Mouse (Mus musculus) ES-Bruce4 (cell line): ENCODE measurements at regions not wholly inside any gene's neighbourhood (a gene's known extent, or its start where the extent isn't known, plus 50 kb on each side); places are given as distances from the start of the nearest gene placed in this dataset.

Experiments used
- EP300 ChIP-seq: IDR thresholded peaks from 2 replicates; pipeline ENCODE4 v1.6.1; 2011; ENCODE audit warnings: low read depth, low read length; ENCODE audit not compliant: insufficient read depth
- POLR2A ChIP-seq: IDR thresholded peaks from one replicate; pipeline ENCODE4 v1.8.1; 2011; ENCODE audit warnings: low read length; ENCODE audit not compliant: insufficient read depth

DNA sequence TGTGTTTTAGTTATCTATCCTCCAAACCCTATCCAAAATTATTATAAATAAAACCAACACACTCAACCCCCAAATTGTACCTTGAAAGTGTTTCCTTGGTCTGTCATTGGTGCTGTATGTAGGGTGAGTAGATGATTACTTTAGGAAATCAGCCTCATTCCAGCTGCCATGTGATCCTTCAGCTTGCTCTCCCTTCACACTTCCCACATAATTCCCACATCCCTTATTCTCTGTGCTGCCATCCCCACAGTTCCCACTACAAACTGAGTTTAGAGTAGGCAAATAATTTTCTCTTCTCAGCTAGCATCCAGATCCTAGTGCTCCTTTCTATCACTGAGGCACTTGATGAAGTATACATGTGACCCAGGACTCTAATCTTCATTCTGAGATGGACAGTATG is 397.7 kb upstream of the Gm28363 start:
- TF ChIP-seq EP300: no peak
- no peak for TF ChIP-seq POLR2A
